Mouse (Mus musculus): ENCODE measurements at regions not wholly inside any gene's neighbourhood (a gene's known extent, or its start where the extent isn't known, plus 50 kb on each side); places are given as distances from the start of the nearest gene placed in this dataset.

- TF ChIP-seq CTCF (conservative IDR thresholded peaks at IDR 0.05; ENCODE audit: insufficient read depth, insufficient read length, low read depth, low read length) (no peak), POLR2A (IDR thresholded peaks at IDR 0.05; ENCODE audit: low read depth, low read length) (no peak)
These were observed 226.2 kb upstream of the Syt1 start for GRCm38 (mm10) chr10:109237026-109237425.

Data from kidney, adult 2 months (tissue).